Mouse (Mus musculus): ENCODE measurements around the gene Olfr1359. TPM values are rescaled to one million over a fixed set of nuclear protein-coding genes. Genes with fewer than 3 reads are reported as not detected.

Gene Olfr1359
- polyA plus RNA-seq, 1 experiment from 2014 or later: not detected

Small RNAs within 50 kb of the gene (microRNA-seq; reads per million reads assigned to microRNA genes)
- gene Gm44357 (not detected), gene Gm44367 (not detected), gene Gm44454 (not detected)

Other genes starting within 250 kb of the Olfr1359 start
- 22.8 and 27.7 TPM in 2 replicates for gene Zscan26, start 244.4 kb upstream of the Olfr1359 start, polyA plus RNA-seq (2016; fragmentation: Nextera tagmentation; extraction: Ambion mirVana)
- 2.5 and 3.2 TPM in 2 replicates for gene Nkapl, start 229.6 kb upstream of the Olfr1359 start, polyA plus RNA-seq (2016; fragmentation: Nextera tagmentation; extraction: Ambion mirVana)
- 3.7 and 4.0 TPM in 2 replicates for gene Zkscan4, start 219.2 kb upstream of the Olfr1359 start, polyA plus RNA-seq (2016; fragmentation: Nextera tagmentation; extraction: Ambion mirVana)
- 1.1 TPM in 1 of 2 replicates, not detected in the other for gene Gm10065, start 218.7 kb upstream of the Olfr1359 start, polyA plus RNA-seq (2016; fragmentation: Nextera tagmentation; extraction: Ambion mirVana)
- gene AK157302, start 202.9 kb upstream of the Olfr1359 start, polyA plus RNA-seq (2016; fragmentation: Nextera tagmentation; extraction: Ambion mirVana): 0.29 and 0.31 TPM in 2 replicates
- gene Gm11273, start 196.7 kb upstream of the Olfr1359 start, polyA plus RNA-seq (2016; fragmentation: Nextera tagmentation; extraction: Ambion mirVana): 4.7 and 6.9 TPM in 2 replicates
- 7.0 and 9.1 TPM in 2 replicates for gene Zkscan8, start 167.0 kb upstream of the Olfr1359 start, polyA plus RNA-seq (2016; fragmentation: Nextera tagmentation; extraction: Ambion mirVana)
- 0.15 and 0.20 TPM in 2 replicates for gene Olfr1366, start 155.3 kb upstream of the Olfr1359 start, polyA plus RNA-seq (2016; fragmentation: Nextera tagmentation; extraction: Ambion mirVana)
- not detected in 2 replicates for gene Olfr1535, start 138.2 kb upstream of the Olfr1359 start, polyA plus RNA-seq (2016; fragmentation: Nextera tagmentation; extraction: Ambion mirVana)
- not detected in 2 replicates for gene Olfr1364, start 116.4 kb upstream of the Olfr1359 start, polyA plus RNA-seq (2016; fragmentation: Nextera tagmentation; extraction: Ambion mirVana)
- not detected in 2 replicates for gene Olfr1362, start 84.1 kb upstream of the Olfr1359 start, polyA plus RNA-seq (2016; fragmentation: Nextera tagmentation; extraction: Ambion mirVana)
- gene Olfr11, start 55.6 kb upstream of the Olfr1359 start, polyA plus RNA-seq (2016; fragmentation: Nextera tagmentation; extraction: Ambion mirVana): not detected in 2 replicates
- not detected in 2 replicates for gene Olfr1361, start 34.7 kb upstream of the Olfr1359 start, polyA plus RNA-seq (2016; fragmentation: Nextera tagmentation; extraction: Ambion mirVana)
- gene Olfr1360, start 20.7 kb upstream of the Olfr1359 start, polyA plus RNA-seq (2016; fragmentation: Nextera tagmentation; extraction: Ambion mirVana): not detected in 2 replicates
- gene Hist1h2bl, start 18.0 kb downstream of the Olfr1359 start, polyA plus RNA-seq (2016; fragmentation: Nextera tagmentation; extraction: Ambion mirVana): 1.5 and 2.0 TPM in 2 replicates
- gene Hist1h2ai, start 18.3 kb downstream of the Olfr1359 start, polyA plus RNA-seq (2016; fragmentation: Nextera tagmentation; extraction: Ambion mirVana): 11.9 and 12.0 TPM in 2 replicates
- 9.4 and 11.1 TPM in 2 replicates for gene Hist1h3h, start 19.5 kb downstream of the Olfr1359 start, polyA plus RNA-seq (2016; fragmentation: Nextera tagmentation; extraction: Ambion mirVana)
- gene Hist1h2bm, start 23.9 kb downstream of the Olfr1359 start, polyA plus RNA-seq (2016; fragmentation: Nextera tagmentation; extraction: Ambion mirVana): 5.3 and 5.6 TPM in 2 replicates
- 0.97 and 1.8 TPM in 2 replicates for gene Hist1h4j, start 37.0 kb downstream of the Olfr1359 start, polyA plus RNA-seq (2016; fragmentation: Nextera tagmentation; extraction: Ambion mirVana)
- gene Hist1h4k, start 52.4 kb downstream of the Olfr1359 start, polyA plus RNA-seq (2016; fragmentation: Nextera tagmentation; extraction: Ambion mirVana): 1.8 and 5.8 TPM in 2 replicates
- gene Hist1h2ak, start 55.7 kb downstream of the Olfr1359 start, polyA plus RNA-seq (2016; fragmentation: Nextera tagmentation; extraction: Ambion mirVana): 17.5 and 18.1 TPM in 2 replicates
- 1.6 and 1.8 TPM in 2 replicates for gene Hist1h2bn, start 56.0 kb downstream of the Olfr1359 start, polyA plus RNA-seq (2016; fragmentation: Nextera tagmentation; extraction: Ambion mirVana)
- 37.0 and 43.0 TPM in 2 replicates for gene Hist1h1b, start 82.5 kb downstream of the Olfr1359 start, polyA plus RNA-seq (2016; fragmentation: Nextera tagmentation; extraction: Ambion mirVana)
- gene Hist1h3i, start 85.3 kb downstream of the Olfr1359 start, polyA plus RNA-seq (2016; fragmentation: Nextera tagmentation; extraction: Ambion mirVana): 120 and 124 TPM in 2 replicates
- 11.9 and 17.4 TPM in 2 replicates for gene Hist1h2an, start 89.1 kb downstream of the Olfr1359 start, polyA plus RNA-seq (2016; fragmentation: Nextera tagmentation; extraction: Ambion mirVana)
- 4.3 and 4.8 TPM in 2 replicates for gene Hist1h2bp, start 89.3 kb downstream of the Olfr1359 start, polyA plus RNA-seq (2016; fragmentation: Nextera tagmentation; extraction: Ambion mirVana)
- 19.8 and 21.9 TPM in 2 replicates for gene Hist1h2bq, start 112.1 kb downstream of the Olfr1359 start, polyA plus RNA-seq (2016; fragmentation: Nextera tagmentation; extraction: Ambion mirVana)
- 4.2 TPM in 1 of 2 replicates, not detected in the other for gene Hist1h2ao, start 112.4 kb downstream of the Olfr1359 start, polyA plus RNA-seq (2016; fragmentation: Nextera tagmentation; extraction: Ambion mirVana)
- gene Hist1h4m, start 113.6 kb downstream of the Olfr1359 start, polyA plus RNA-seq (2016; fragmentation: Nextera tagmentation; extraction: Ambion mirVana): not detected in 2 replicates
- 9.3 and 9.4 TPM in 2 replicates for gene Hist1h4n, start 134.1 kb downstream of the Olfr1359 start, polyA plus RNA-seq (2016; fragmentation: Nextera tagmentation; extraction: Ambion mirVana)
- gene Hist1h2ap, start 135.4 kb downstream of the Olfr1359 start, polyA plus RNA-seq (2016; fragmentation: Nextera tagmentation; extraction: Ambion mirVana): 6,723 and 6,843 TPM in 2 replicates
- 20.1 and 23.1 TPM in 2 replicates for gene Hist1h2br, start 135.6 kb downstream of the Olfr1359 start, polyA plus RNA-seq (2016; fragmentation: Nextera tagmentation; extraction: Ambion mirVana)
- 24.3 and 26.8 TPM in 2 replicates for gene Zfp184, start 247.0 kb downstream of the Olfr1359 start, polyA plus RNA-seq (2016; fragmentation: Nextera tagmentation; extraction: Ambion mirVana)

All from forebrain, embryonic 10.5 days (tissue).